Mouse (Mus musculus): Measurements from ENCODE around the gene Hist1h4a. TPM values are rescaled to one million over a fixed set of nuclear protein-coding genes. Genes with fewer than 3 reads are reported as not detected.
"Not testable (repeated sequence)": the region's sequence is repeated elsewhere in the genome, so short reads cannot be mapped to it uniquely, and the experiment has no call there.

The Hist1h4a gene
- polyA plus RNA-seq (2016; fragmentation: Nextera tagmentation; extraction: Ambion mirVana) = 0.54 and 0.65 TPM in 2 replicates

DNA sequence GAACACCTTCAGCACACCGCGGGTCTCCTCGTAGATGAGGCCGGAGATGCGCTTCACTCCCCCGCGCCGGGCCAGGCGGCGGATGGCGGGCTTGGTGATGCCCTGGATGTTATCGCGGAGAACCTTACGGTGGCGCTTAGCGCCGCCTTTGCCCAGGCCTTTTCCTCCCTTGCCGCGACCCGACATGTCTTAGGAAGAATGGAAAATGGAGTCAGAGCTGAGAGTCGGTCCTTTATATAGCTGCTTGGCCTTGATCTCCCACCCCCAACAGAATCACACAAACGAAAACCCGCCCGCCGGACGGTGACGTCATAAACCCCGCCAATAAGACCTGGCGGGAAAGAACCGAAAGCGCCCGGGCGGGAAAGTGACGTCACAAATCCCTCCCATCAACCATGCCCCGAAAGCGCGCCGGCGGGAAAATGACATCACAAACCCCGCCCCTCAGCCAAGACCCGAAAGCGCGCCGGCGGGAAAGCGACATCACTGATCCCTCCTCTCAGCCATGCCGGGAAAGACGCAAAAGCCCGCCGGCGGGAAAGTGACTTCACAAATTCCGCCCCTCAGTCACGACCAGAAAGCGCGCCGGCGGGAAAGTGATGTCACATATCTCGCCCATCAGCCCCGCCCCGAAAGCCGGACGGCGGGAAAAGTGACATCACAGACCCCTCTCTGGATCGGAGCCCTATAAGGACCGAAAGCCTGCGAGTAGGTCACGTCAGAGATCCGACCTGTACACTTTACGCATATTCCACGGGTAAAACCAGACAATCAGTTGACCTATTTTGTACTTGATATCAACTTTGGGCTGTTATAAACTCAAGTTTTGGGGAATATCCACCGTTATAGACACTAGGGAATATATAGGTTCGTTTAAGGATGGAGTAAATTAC is at the start of gene Hist1h4a:
TSS of gene Hist1h4a (minus strand) at position 259 of the 893 bp plus-strand sequence.
- Histone ChIP-seq H3K4me1 (peaks cover 46% of the 10 kb centered on the region), H3K4me3 (peak within 1 kb of the TSS; percentile 70), H3K27me3 (replicated peaks; ENCODE audit: low read depth, poor library complexity, severe bottlenecking) (no peaks in the 10 kb centered on the region), H3K9me3 (no peaks in the 10 kb centered on the region), H3K36me3 (replicated peaks) (no peaks in the 10 kb centered on the region), H3K27ac (replicated peaks) (peak within 1 kb of the TSS; percentile 92)
- under 1% methylated on average over 69 of the region's 72 CpGs for whole genome bisulfite sequencing
- DNase-seq (ENCODE audit: low spot score) = peak; percentile 99

DNA sequence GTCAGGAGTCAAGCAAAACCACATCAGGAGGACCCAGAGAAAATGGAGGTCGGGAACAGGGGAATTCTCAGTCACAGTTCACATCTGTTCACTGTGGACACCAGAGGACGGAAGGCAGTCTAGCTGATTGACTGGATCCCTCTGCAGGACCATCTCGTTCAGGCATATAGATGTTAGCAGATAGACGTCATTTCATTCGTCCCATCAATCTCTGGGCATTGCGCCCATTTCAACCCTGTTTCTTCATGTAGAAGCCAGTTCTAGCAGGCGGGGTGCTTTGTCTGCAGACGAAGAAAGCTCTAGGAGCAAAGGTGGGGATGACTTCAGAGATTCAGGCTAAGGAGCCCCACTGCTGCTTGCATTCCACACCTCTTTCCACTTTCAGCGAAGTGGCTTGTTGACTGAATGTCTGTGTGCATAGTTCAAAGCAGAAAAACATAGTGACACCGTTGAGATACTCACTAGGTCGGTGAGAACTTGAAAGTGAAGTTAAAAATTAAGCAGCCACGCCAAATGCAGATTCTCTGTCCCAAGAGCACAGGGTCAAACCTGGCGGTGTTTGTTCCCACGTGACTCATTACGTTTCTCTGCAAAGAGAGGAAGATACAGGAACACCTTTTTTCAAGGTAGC is 45.5 kb upstream of the Hist1h4a start, which contains the start of gene Slc17a2:
TSS of gene Slc17a2 (plus strand) at position 572 of the 631 bp plus-strand sequence.
- 91% methylated on average over 15 of the region's 15 CpGs for WGBS
- no peak within 1 kb of the TSS for H3K4me3 ChIP-seq
- no peak within 1 kb of the TSS for H3K27ac ChIP-seq (replicated peaks)
- no peak for DNase-seq (ENCODE audit: low spot score)
- no peaks in the 10 kb centered on the region for H3K36me3 ChIP-seq (replicated peaks)
- H3K9me3 ChIP-seq = no peaks in the 10 kb centered on the region
- 0 out of 2 replicates have a peak, but pooled peaks cover 4% of the 10 kb centered on the region for H3K4me1 ChIP-seq
- H3K27me3 ChIP-seq (replicated peaks; ENCODE audit: low read depth, poor library complexity, severe bottlenecking) = no peaks in the 10 kb centered on the region

DNA sequence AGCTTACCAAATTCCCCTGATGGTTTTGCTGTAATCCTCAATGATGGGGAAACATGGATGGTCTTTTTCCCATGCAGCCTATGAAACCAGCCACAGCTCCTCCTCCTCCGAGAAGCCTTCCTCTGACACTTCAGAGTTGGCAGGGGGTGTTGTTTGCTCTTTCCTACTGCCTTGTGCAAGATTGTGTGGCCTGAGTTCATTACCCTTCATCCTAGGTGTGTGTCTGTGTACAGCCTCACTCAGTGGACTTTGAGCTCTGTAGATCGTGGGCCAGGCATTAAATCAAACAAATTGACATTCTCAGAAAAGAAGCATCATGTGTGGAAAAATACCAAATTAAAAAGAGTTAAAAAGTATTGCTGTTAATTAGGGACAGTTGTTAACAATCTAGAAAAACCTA is 43.5 kb upstream of the Hist1h4a start:
- 82% methylated on average over 2 of the region's 2 CpGs for WGBS
- H3K4me3 ChIP-seq = no peak overlapping the region
- H3K9me3 ChIP-seq = no peaks in the 10 kb centered on the region
- no peak for DNase-seq (ENCODE audit: low spot score)
- no peak overlapping the region for H3K27ac ChIP-seq (replicated peaks)
- no peaks in the 10 kb centered on the region for H3K36me3 ChIP-seq (replicated peaks)
- 0 out of 2 replicates have a peak, but pooled peaks cover 4% of the 10 kb centered on the region for H3K4me1 ChIP-seq
- no peaks in the 10 kb centered on the region for H3K27me3 ChIP-seq (replicated peaks; ENCODE audit: low read depth, poor library complexity, severe bottlenecking)

- H3K4me1 ChIP-seq = peaks cover 21% of the 10 kb centered on the region
- DNase-seq (ENCODE audit: low spot score) = no peak
- H3K27ac ChIP-seq (replicated peaks) = no peak overlapping the region
- no peak overlapping the region for H3K4me3 ChIP-seq
- H3K27me3 ChIP-seq (replicated peaks; ENCODE audit: low read depth, poor library complexity, severe bottlenecking) = no peaks in the 10 kb centered on the region
- no peaks in the 10 kb centered on the region for H3K9me3 ChIP-seq
- H3K36me3 ChIP-seq (replicated peaks) = no peaks in the 10 kb centered on the region
- WGBS = 77% methylated on average over 5 of the region's 5 CpGs
Measured at GRCm38 (mm10) chr13:23799405-23799804, 38.4 kb upstream of the Hist1h4a start.

- H3K9me3 ChIP-seq = no peaks in the 10 kb centered on the region
- H3K27ac ChIP-seq (replicated peaks) = no peak overlapping the region
- H3K27me3 ChIP-seq (replicated peaks; ENCODE audit: low read depth, poor library complexity, severe bottlenecking) = no peaks in the 10 kb centered on the region
- H3K4me1 ChIP-seq = 0 out of 2 replicates have a peak, but pooled peaks cover under 1% of the 10 kb centered on the region
- peak; percentile 23 for DNase-seq (ENCODE audit: low spot score)
- no peaks in the 10 kb centered on the region for H3K36me3 ChIP-seq (replicated peaks)
- H3K4me3 ChIP-seq = no peak overlapping the region
- WGBS = 51% methylated on average over 2 of the region's 2 CpGs
Measured at GRCm38 (mm10) chr13:23792520-23792919, 31.5 kb upstream of the Hist1h4a start.

DNA sequence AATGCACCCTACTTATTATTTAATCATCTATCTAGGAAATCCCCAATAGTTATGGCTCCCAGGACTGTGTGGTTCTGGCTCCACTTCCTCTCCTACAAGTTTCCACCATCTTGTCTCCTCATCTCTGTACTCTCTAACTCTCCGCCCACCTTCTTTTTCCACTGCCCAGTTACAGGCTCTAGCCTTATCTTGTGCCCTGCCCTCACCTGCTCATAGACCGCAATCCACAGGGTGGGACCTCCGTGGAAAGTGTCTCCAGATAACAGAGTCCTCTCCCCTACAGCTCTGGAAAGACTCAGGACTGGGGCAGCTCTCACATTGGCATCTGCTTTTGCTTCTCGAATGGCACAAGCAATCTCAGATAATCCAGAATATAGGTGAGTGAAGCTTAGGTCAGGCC is 18.0 kb upstream of the Hist1h4a start:
- Histone ChIP-seq H3K4me3 (no peak overlapping the region), H3K27ac (replicated peaks) (no peak overlapping the region), H3K9me3 (no peaks in the 10 kb centered on the region), H3K4me1 (no peaks in the 10 kb centered on the region), H3K27me3 (replicated peaks; ENCODE audit: low read depth, poor library complexity, severe bottlenecking) (no peaks in the 10 kb centered on the region), H3K36me3 (replicated peaks) (no peaks in the 10 kb centered on the region)
- no peak for DNase-seq (ENCODE audit: low spot score)
- 90% methylated on average over 4 of the region's 4 CpGs for WGBS

GRCm38 (mm10) chr13:23778339-23778738 is 17.3 kb upstream of the Hist1h4a start:
- Histone ChIP-seq H3K27me3 (replicated peaks; ENCODE audit: low read depth, poor library complexity, severe bottlenecking) (no peaks in the 10 kb centered on the region), H3K9me3 (no peaks in the 10 kb centered on the region), H3K4me3 (no peak overlapping the region), H3K36me3 (replicated peaks) (no peaks in the 10 kb centered on the region), H3K27ac (replicated peaks) (no peak overlapping the region), H3K4me1 (no peaks in the 10 kb centered on the region)
- WGBS = 92% methylated on average over 7 of the region's 7 CpGs
- no peak for DNase-seq (ENCODE audit: low spot score)

DNA sequence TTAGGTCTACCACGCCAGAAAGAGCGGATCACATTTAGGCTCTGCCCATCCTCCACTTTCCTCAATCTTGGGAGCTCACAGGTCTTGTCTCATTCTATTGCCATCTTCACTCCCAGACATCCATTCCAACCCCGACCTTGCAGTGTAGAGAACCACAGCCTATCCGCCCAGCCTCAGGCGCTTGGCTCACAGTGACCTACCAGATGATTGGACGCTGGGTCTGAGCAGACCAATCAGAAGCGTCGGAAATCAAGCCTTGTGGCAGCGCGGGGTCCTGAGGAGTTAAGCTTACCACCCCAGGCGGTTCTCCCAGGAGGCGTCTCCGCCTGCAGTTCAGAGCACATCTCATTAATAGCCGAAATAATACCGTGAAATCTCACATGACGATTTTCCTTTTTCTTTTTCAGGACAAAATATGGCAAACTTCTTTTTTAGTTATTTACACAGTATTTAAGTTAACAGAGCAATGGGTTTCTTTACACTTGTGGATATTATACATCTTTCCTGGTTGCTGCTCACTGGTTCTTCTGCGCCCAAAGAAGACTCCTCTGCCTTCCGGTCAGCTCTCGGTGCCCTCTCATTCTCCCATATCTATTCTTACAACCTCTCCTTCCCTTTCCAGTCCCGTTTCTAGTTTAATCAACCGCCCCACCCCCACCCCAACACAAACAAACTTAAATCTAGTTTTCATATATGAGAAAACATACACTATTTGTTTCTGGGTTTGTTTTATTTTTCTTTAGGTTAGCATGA is 11.7 kb upstream of the Hist1h4a start:
- H3K4me3 ChIP-seq = peak overlapping the region; percentile 42
- WGBS = 25% methylated on average over 21 of the region's 21 CpGs
- H3K4me1 ChIP-seq = peaks cover 14% of the 10 kb centered on the region
- peak; percentile 78 for DNase-seq (ENCODE audit: low spot score)
- no peak overlapping the region; the same call in 1 of the 2 replicates for H3K27ac ChIP-seq (replicated peaks)
- H3K36me3 ChIP-seq (replicated peaks) = no peaks in the 10 kb centered on the region
- no peaks in the 10 kb centered on the region for H3K9me3 ChIP-seq
- no peaks in the 10 kb centered on the region for H3K27me3 ChIP-seq (replicated peaks; ENCODE audit: low read depth, poor library complexity, severe bottlenecking)

- not testable (repeated sequence) for DNase-seq (ENCODE audit: low spot score); H3K4me3 ChIP-seq; H3K9me3 ChIP-seq; H3K27ac ChIP-seq (replicated peaks); H3K27me3 ChIP-seq (replicated peaks; ENCODE audit: low read depth, poor library complexity, severe bottlenecking); H3K36me3 ChIP-seq (replicated peaks)
- WGBS = 84% methylated on average over 2 of the region's 2 CpGs
- H3K4me1 ChIP-seq = peaks cover 16% of the 10 kb centered on the region
Measured at GRCm38 (mm10) chr13:23769613-23770012, 8.6 kb upstream of the Hist1h4a start, which contains the start of gene Trim38. Gene Trim38 (plus strand): TSS chr13:23769913.

GRCm38 (mm10) chr13:23768834-23769397 is 7.9 kb upstream of the Hist1h4a start:
- no peaks in the 10 kb centered on the region for H3K9me3 ChIP-seq
- 51% methylated on average over 5 of the region's 5 CpGs for WGBS
- no peak for DNase-seq (ENCODE audit: low spot score)
- no peak overlapping the region for H3K27ac ChIP-seq (replicated peaks)
- no peaks in the 10 kb centered on the region for H3K27me3 ChIP-seq (replicated peaks; ENCODE audit: low read depth, poor library complexity, severe bottlenecking)
- H3K4me3 ChIP-seq = no peak overlapping the region
- peaks cover 23% of the 10 kb centered on the region for H3K4me1 ChIP-seq
- no peaks in the 10 kb centered on the region for H3K36me3 ChIP-seq (replicated peaks)

DNA sequence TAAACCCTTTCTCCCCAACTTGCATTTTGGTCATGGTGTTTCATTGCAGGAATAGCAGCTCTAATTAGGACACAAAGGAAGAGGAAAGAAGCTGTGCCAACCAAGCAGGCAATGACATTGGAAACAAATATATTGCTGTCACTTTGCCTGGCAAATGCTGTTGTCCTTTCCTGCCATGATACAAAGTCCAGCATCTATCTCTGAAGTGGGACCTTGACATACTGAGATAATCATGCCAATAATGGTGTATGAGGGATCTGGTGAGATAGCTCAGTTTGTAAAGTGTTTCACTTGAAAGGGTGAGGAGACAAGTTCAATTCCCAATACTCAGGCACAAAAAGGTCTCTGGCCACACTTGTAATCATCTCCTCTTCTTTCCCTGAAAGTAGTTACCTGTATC is 5.7 kb upstream of the Hist1h4a start:
- peaks cover 28% of the 10 kb centered on the region for H3K4me1 ChIP-seq
- no peaks in the 10 kb centered on the region for H3K27me3 ChIP-seq (replicated peaks; ENCODE audit: low read depth, poor library complexity, severe bottlenecking)
- no peak for DNase-seq (ENCODE audit: low spot score)
- H3K36me3 ChIP-seq (replicated peaks) = no peaks in the 10 kb centered on the region
- no peak overlapping the region for H3K4me3 ChIP-seq
- no peaks in the 10 kb centered on the region for H3K9me3 ChIP-seq
- H3K27ac ChIP-seq (replicated peaks) = no peak overlapping the region

DNA sequence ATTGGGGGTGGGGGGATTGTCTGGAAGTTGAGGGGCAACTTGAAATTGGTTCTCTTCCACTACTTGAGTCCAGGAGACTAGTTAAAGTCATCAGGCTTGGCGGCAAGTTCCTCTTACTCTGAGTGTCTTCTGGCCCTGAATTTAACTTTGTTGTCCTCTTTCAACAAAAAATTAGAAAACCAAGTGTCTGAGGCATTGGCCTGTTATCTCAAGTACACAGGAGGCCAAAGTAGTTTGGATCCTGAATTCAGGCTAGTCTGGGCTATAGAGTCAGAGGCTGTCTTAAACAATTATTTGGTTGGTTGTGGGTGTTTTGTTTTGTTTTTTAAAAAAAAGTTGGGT is 4.1 kb upstream of the Hist1h4a start:
- Histone ChIP-seq H3K4me3 (peak overlapping the region; percentile 70), H3K9me3 (no peaks in the 10 kb centered on the region), H3K27me3 (replicated peaks; ENCODE audit: low read depth, poor library complexity, severe bottlenecking) (no peaks in the 10 kb centered on the region), H3K36me3 (replicated peaks) (no peaks in the 10 kb centered on the region), H3K27ac (replicated peaks) (peak overlapping the region; percentile 92; the same call in 1 of the 2 replicates), H3K4me1 (peaks cover 28% of the 10 kb centered on the region)
- no peak for DNase-seq (ENCODE audit: low spot score)
- 67% methylated on average over 1 of the region's 1 CpGs for WGBS

All from embryonic facial prominence, embryonic 10.5 days (tissue).